Mouse (Mus musculus) liver, postnatal 0 days (tissue): ENCODE measurements around the gene Ttc23. TPM values are rescaled to one million over a fixed set of nuclear protein-coding genes. Genes with fewer than 3 reads are reported as not detected.

ENCODE experiments used
- ATAC-seq: fragments of 200-750 bp; cut with Nextera tagmentation; 2 replicates; pipeline ENCODE4 v1.8.0; 2017; ENCODE audit warnings: mild to moderate bottlenecking, moderate library complexity
- DNase-seq: peaks from one replicate; pipeline ENCODE4 v3.0.0-alpha.2; 2016
- H3K27ac ChIP-seq: fragments of 300-500 bp; sonication (generic); 2 replicates; pipeline ENCODE4 v1.5.1; 2014; ENCODE audit warnings: antibody characterized with exemption, moderate library complexity, mild to moderate bottlenecking, low read depth
- H3K27me3 ChIP-seq: fragments of 300-500 bp; sonication (generic); 2 replicates; pipeline ENCODE4 v1.6.1; 2014; ENCODE audit warnings: low read length, control low read depth, mixed read lengths; ENCODE audit not compliant: insufficient read depth
- H3K36me3 ChIP-seq: fragments of 300-500 bp; sonication (generic); replicated peaks from 2 replicates; pipeline ENCODE4 v1.6.1; 2014; ENCODE audit warnings: mild to moderate bottlenecking, control low read depth, low read length, moderate library complexity, mixed read lengths; ENCODE audit not compliant: insufficient read depth
- H3K4me1 ChIP-seq: fragments of 300-500 bp; sonication (generic); 2 replicates; pipeline ENCODE4 v1.6.1; 2014; ENCODE audit warnings: antibody characterized with exemption, mild to moderate bottlenecking, control low read depth; ENCODE audit not compliant: insufficient read depth
- H3K4me2 ChIP-seq: fragments of 300-500 bp; sonication (generic); 2 replicates; pipeline ENCODE4 v1.6.1; 2014; ENCODE audit warnings: low read depth, mild to moderate bottlenecking, low read length, moderate library complexity, mixed read lengths
- H3K4me3 ChIP-seq: fragments of 300-500 bp; sonication (generic); 2 replicates; pipeline ENCODE4 v1.5.1; 2014; ENCODE audit warnings: low read depth, low read length
- H3K9ac ChIP-seq: fragments of 300-500 bp; sonication (generic); replicated peaks from 2 replicates; pipeline ENCODE4 v1.6.1; 2014; ENCODE audit warnings: mild to moderate bottlenecking, moderate library complexity
- H3K9me3 ChIP-seq: fragments of 300-500 bp; sonication (generic); 2 replicates; pipeline ENCODE4 v1.6.1; 2016; ENCODE audit warnings: mild to moderate bottlenecking, control low read depth, low read length, mixed read lengths
- CTCF ChIP-seq: sonication (generic); IDR thresholded peaks from 2 replicates; pipeline ENCODE4 v1.5.1; 2016; ENCODE audit warnings: antibody characterized with exemption, low read depth
- EP300 ChIP-seq: IDR thresholded peaks from 2 replicates; pipeline ENCODE4 v1.6.1; 2016; ENCODE audit warnings: antibody characterized with exemption, low read depth, mild to moderate bottlenecking
- WGBS: fragments of 180-500 bp; shearing (Covaris S2); extraction: QIAGEN DNeasy Blood & Tissue Kit; methylation state at CpG from one replicate; pipeline ENCODE4 v1.1.7; 2014; ENCODE audit not compliant: insufficient replicate concordance; 5-methylcytosine and 5-hydroxymethylcytosine counted together
- polyA plus RNA-seq: library from polyadenylated mRNA; unstranded; fragments of >200 nt; fragmentation: Nextera tagmentation; extraction: Ambion mirVana; gene quantifications from 2 replicates; pipeline ENCODE4 v1.2.1, GENCODE M21; 2015

Ttc23 gene
- polyA plus RNA-seq, 1 experiment from 2014 or later = 8.4 TPM

- DNase-seq (no peak), ATAC-seq (no peak)
- Histone ChIP-seq H3K4me2 (no peak overlapping the region), H3K9me3 (no peaks in the 10 kb centered on the region), H3K4me3 (no peak overlapping the region), H3K36me3 (0 out of 2 replicates have a peak, but pooled peaks cover 2% of the 10 kb centered on the region), H3K27me3 (no peaks in the 10 kb centered on the region), H3K4me1 (no peaks in the 10 kb centered on the region), H3K9ac (no peak overlapping the region), H3K27ac (no peak overlapping the region)
- WGBS = 77% methylated on average over 3 of the region's 3 CpGs
- no peak for TF ChIP-seq CTCF
- no peak for TF ChIP-seq EP300
These were observed 25.1 kb upstream of the Ttc23 start for GRCm38 (mm10) chr7:67622151-67622550.

GRCm38 (mm10) chr7:67626671-67627070, 20.5 kb upstream of the Ttc23 start:
- 78% methylated on average over 5 of the region's 5 CpGs for WGBS

GRCm38 (mm10) chr7:67629681-67630080, 17.5 kb upstream of the Ttc23 start:
- Histone ChIP-seq H3K9ac (no peak overlapping the region), H3K36me3 (0 out of 2 replicates have a peak, but pooled peaks cover 2% of the 10 kb centered on the region), H3K27ac (no peak overlapping the region), H3K4me3 (no peak overlapping the region), H3K27me3 (no peaks in the 10 kb centered on the region), H3K4me2 (no peak overlapping the region), H3K9me3 (no peaks in the 10 kb centered on the region), H3K4me1 (peaks cover 3% of the 10 kb centered on the region; the same call in 1 of the 2 replicates)
- DNase-seq (no peak), ATAC-seq (no peak)
- WGBS = 64% methylated on average over 5 of the region's 5 CpGs
- no peak for TF ChIP-seq EP300
- peak; percentile 16; the same call in 1 of the 2 replicates for TF ChIP-seq CTCF

More at GRCm38 (mm10) chr7:67626671-67627070, 20.5 kb upstream of the Ttc23 start:
- H3K4me1 ChIP-seq = no peaks in the 10 kb centered on the region
- H3K9me3 ChIP-seq = no peaks in the 10 kb centered on the region
- H3K4me2 ChIP-seq = no peak overlapping the region
- H3K36me3 ChIP-seq = 0 out of 2 replicates have a peak, but pooled peaks cover 2% of the 10 kb centered on the region
- no peak overlapping the region for H3K9ac ChIP-seq
- DNase-seq (no peak), ATAC-seq (no peak)
- H3K4me3 ChIP-seq = no peak overlapping the region
- TF ChIP-seq CTCF (no peak), EP300 (no peak)
- H3K27ac ChIP-seq = no peak overlapping the region
- no peaks in the 10 kb centered on the region for H3K27me3 ChIP-seq

- ATAC-seq (peak; percentile 70; the same call in 1 of the 2 replicates), DNase-seq (peak; percentile 76)
- peaks cover 3% of the 10 kb centered on the region; the same call in 1 of the 2 replicates for H3K4me1 ChIP-seq
- no peaks in the 10 kb centered on the region for H3K9me3 ChIP-seq
- no peak overlapping the region for H3K9ac ChIP-seq
- TF ChIP-seq CTCF (peak; percentile 100), EP300 (no peak)
- no peak overlapping the region for H3K27ac ChIP-seq
- H3K4me2 ChIP-seq = no peak overlapping the region
- no peaks in the 10 kb centered on the region for H3K27me3 ChIP-seq
- 0 out of 2 replicates have a peak, but pooled peaks cover 2% of the 10 kb centered on the region for H3K36me3 ChIP-seq
- 25% methylated on average over 2 of the region's 2 CpGs for WGBS
- no peak overlapping the region for H3K4me3 ChIP-seq
These were observed 16.4 kb upstream of the Ttc23 start for GRCm38 (mm10) chr7:67630817-67631216.

GRCm38 (mm10) chr7:67632380-67632779, 14.8 kb upstream of the Ttc23 start:
- H3K4me2 ChIP-seq = no peak overlapping the region
- no peak overlapping the region for H3K27ac ChIP-seq
- peaks cover 3% of the 10 kb centered on the region; the same call in 1 of the 2 replicates for H3K4me1 ChIP-seq
- H3K27me3 ChIP-seq = no peaks in the 10 kb centered on the region
- no peaks in the 10 kb centered on the region for H3K9me3 ChIP-seq
- no peak overlapping the region for H3K4me3 ChIP-seq
- peak; percentile 35 for DNase-seq
- no peaks in the 10 kb centered on the region for H3K36me3 ChIP-seq
- 76% methylated on average over 5 of the region's 5 CpGs for WGBS
- TF ChIP-seq CTCF (peak; percentile 60), EP300 (no peak)
- H3K9ac ChIP-seq = no peak overlapping the region
- ATAC-seq = no peak

- WGBS = 81% methylated on average over 3 of the region's 3 CpGs
- Histone ChIP-seq H3K4me1 (peaks cover 3% of the 10 kb centered on the region; the same call in 1 of the 2 replicates), H3K4me3 (no peak overlapping the region), H3K27ac (no peak overlapping the region), H3K27me3 (no peaks in the 10 kb centered on the region), H3K9ac (no peak overlapping the region), H3K4me2 (no peak overlapping the region), H3K36me3 (no peaks in the 10 kb centered on the region), H3K9me3 (no peaks in the 10 kb centered on the region)
- ATAC-seq = peak; percentile 77
- no peak for TF ChIP-seq CTCF
- no peak for TF ChIP-seq EP300
- no peak for DNase-seq
These were observed 13.0 kb upstream of the Ttc23 start for GRCm38 (mm10) chr7:67634210-67634609.
